Mouse (Mus musculus) ES-CJ7 (cell line): Measurements from ENCODE around the gene Ubxn6.

Source experiments
- DNase-seq: peaks from one replicate; pipeline ENCODE4 v3.0.0; 2011; ENCODE audit warnings: low read depth, low spot score

Gene Ubxn6

DNA sequence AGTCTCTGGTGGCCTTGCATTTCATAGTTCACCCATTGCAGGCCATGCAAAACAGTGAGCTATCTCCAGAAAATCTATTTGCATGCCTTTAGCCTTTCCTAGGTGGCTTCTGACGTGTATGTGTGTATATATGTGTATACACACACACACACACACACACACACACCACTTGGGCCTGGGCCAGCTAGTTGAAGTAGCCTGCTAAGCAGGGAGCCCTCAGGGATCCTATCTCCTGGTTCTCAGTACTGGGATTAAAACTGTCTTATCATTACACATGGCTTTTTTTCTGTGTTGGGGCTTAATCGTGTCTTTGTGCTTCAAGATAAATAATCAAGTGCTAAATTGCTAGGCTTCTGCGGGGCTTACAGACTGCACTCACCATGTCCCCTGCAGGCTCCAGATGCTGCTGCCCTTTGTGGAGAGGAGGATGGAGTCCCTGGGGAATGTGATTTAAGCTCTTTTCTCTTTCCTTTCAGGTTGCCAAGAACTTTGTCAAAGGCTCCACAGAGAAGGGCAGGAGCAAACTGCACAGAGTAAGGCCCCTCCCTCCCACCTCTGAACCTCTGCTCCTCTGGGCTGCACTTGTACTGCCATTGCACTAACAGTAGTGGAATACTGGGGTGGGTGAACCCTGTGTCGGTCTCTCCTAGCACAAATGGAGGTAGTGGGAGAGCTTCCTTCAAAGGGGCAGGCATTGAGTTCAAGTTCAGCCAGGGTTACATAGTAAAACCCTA, 18.7 kb downstream of the Ubxn6 start:
- DNase-seq: no peak

- DNase-seq: no peak
These were observed 19.9 kb downstream of the Ubxn6 start for GRCm38 (mm10) chr17:56054938-56055337.

GRCm38 (mm10) chr17:56051369-56051768, 23.5 kb downstream of the Ubxn6 start:
- no peak for DNase-seq

GRCm38 (mm10) chr17:56040857-56041163, 34.0 kb downstream of the Ubxn6 start:
- DNase-seq: peak; percentile 28

DNA sequence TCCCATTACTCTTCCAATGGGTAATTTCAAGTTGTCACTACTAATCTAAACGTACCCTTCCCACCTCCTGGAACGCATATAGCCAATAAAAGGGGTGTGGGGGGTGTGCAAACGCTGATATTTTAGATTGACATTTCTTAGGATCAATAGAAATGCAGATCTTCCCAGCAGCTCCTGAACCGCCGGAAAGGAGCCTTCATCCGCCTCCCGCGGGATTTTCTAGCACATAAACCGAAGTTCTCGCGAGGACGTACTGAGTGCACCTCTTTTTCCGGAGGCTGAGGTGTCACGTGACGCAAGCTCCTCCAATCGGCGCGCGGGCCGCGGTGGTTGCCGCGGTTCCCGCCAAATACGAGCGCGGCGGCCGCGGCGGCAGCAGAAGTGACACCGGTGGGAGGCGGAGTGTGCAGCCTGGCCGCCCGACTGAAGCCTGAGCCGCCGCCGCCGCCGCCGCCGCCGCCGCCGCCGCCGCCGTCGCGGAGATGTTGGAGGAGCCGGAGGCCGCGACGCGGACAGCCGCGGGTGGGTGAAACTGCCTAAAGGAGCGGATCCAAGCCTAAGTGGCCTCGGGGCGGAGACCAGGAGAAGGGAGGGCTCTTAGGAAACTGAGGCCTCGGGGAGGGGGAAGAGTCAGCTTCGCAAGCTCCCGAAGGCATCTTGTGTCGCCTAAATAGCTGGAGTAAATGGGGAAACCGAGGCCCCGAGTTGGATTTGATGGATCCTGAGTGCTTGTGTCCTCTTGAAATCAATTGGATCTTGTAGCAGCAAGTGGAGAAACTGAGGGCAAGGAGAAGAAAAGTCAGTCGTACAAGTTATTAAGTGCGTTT, 34.6 kb downstream of the Ubxn6 start, which contains the start of gene Chaf1a:
Gene Chaf1a (plus strand): TSS at position 410 of the 827 bp plus-strand sequence.
- DNase-seq: peak; percentile 99

- DNase-seq: no peak
These were observed 35.5 kb downstream of the Ubxn6 start for GRCm38 (mm10) chr17:56039345-56039744.

DNA sequence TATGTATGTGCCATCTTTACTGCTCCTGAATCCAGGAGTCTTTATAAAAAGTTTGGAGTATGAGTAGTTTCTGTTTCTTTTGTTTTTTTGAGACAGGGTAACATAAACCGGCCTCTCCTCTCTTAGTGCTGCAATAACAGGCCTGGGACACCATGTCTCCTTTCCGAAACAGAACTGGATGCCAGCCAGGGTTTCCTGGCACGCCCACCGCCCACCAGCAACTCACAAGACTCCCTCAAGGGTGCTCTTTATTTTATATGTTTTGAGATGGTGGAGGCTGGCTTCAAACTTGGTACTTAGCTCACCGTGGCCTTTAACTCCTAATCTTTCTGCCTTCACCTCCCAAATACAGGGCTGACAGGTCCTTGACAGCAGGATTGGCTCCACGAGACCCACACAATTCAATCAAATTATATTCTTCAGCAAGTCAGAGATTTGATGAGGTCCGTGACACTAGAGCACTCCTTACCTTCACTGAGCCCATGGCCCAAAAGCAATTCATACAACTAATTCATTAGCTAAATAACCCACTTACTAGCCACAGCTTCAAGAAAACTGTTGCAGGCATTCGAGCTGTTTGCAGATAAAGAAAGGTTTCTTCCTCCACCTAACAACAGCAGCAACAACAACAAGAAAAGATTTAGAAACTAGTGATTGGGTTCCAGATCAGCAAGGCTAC, 36.1 kb downstream of the Ubxn6 start:
- no peak for DNase-seq

- no peak for DNase-seq
These were observed 37.9 kb downstream of the Ubxn6 start for GRCm38 (mm10) chr17:56036901-56037287.

DNA sequence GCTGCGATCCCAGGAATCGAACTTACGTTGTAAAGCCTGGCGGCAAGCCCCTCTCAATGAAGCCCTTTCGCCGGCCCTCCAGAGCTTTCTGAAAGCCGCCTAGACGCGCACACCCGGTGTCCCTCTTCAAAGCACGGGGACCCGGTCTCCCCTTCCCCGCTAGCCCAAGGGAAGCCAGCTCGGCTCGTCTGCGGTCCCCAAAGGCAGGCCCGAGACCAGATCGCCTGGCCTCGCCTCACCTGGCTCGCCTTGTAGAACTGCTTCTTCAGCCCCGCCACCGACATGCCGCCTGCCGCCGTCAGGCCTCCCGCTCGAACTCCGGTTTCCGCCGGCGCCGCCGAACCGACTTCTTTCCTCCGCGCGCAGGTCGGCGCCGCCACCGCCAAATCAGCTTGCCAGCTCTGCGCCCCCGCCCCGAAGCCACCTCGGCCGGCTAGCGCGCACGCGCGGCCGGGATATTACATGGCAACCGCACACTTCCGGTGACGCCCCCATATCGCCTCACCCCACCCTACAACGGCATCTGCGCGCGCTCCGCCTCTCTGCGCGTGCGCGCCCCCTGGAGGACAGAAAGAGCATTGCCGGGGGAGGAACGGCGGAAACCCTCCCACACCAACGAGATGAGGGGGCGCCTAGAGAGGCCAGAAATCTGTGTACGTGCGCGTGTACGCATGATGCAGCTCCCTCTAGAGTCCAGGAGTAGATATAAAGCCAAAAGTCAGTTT, 38.5 kb downstream of the Ubxn6 start, which contains the start of gene Sh3gl1:
Gene Sh3gl1 (minus strand): TSS at position 460 of the 725 bp plus-strand sequence.
- peak; percentile 98 for DNase-seq

DNA sequence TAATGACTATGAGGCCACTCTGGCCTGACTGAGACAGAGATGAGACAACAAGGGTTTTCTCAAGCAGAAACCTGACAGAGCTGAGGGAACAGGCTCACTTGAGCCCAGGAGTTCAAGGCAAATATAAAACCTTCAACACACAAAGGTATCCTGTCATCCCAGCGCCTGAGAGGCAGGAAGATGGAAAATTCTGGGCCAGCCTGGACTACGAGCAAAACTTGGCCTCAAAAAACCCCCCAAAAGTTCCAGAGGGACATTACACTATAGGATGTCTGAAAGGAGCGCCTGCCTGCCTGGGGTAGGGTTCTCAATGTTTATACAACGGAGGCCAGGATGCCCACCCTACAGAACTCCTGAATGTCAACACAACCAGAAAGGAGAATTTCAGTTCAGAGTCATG, 39.6 kb downstream of the Ubxn6 start:
- no peak for DNase-seq

- no peak for DNase-seq
These were observed 40.1 kb downstream of the Ubxn6 start for GRCm38 (mm10) chr17:56034726-56035100.

- no peak for DNase-seq
These were observed 40.6 kb downstream of the Ubxn6 start for GRCm38 (mm10) chr17:56034040-56034725.

DNA sequence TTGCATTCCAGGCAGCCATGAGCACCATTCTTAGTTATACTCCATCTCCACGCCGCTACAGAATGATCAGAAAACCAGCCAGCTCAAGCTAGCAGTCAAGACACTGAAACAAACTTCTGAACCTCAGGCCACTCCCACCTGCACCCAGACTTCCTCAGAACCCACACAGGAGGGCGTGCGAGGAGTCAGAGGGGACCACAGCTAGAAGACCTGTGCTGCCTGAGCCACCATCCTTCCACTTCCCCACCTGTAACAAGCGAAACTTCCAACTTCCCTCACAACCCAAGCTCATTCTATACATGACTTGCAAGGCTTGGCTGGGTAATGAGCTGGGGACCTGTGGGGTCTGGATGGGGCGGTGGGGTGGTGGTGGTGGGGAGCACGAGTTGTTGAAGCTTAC, 42.0 kb downstream of the Ubxn6 start:
- no peak for DNase-seq

- no peak for DNase-seq
These were observed 42.6 kb downstream of the Ubxn6 start for GRCm38 (mm10) chr17:56032127-56032733.

- no peak for DNase-seq
These were observed 43.4 kb downstream of the Ubxn6 start for GRCm38 (mm10) chr17:56031431-56031830.

DNA sequence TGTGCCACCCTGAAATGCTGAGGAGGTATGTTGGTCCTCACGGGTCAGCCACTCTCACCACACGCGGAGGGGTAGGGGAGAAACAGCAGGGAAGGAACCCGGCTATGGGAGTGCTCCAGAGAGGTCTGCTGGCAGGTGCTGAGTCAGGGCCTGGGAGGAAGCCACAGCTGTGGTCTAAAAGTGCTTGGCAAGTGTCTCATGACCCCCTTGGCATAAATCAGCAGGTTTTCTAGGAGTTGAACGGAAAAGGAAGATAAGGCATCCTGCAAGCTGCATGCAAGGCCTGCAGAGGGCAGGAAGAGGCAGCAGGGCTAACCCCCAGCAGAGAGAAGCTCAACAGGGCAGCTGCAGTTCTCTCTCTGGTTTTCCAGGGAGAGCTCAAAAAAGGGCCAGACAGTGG, 43.9 kb downstream of the Ubxn6 start:
- no peak for DNase-seq

DNA sequence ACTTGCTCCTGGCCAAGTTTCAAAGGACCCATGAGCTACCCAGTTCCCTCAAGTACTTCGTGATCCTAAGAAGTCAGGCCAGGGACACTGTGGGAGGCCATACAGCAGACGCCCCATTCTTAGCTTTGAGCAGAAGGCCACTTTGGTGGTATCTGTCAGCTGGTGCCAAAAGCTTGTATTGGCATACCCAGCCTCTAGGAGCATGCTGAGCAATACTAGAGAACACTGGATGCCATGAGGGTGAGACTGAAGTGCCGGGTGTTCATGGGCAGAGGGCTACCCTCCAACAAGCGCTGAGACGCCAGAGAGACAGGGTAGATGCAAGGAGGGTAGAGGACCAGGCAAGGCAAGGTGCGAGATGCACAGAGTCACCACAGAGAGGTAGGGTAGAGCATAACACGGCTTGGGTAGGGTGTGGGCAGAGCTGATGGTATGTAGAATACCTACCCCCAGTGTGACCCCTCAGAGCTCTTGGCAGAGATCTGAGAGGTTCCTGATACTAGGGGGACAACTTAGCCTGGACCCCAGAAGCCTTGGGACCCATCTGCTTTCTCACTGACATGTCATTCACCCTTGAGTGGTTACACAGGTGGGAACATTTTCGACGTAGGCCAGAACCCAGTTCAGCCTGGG, 44.5 kb downstream of the Ubxn6 start:
- no peak for DNase-seq

DNA sequence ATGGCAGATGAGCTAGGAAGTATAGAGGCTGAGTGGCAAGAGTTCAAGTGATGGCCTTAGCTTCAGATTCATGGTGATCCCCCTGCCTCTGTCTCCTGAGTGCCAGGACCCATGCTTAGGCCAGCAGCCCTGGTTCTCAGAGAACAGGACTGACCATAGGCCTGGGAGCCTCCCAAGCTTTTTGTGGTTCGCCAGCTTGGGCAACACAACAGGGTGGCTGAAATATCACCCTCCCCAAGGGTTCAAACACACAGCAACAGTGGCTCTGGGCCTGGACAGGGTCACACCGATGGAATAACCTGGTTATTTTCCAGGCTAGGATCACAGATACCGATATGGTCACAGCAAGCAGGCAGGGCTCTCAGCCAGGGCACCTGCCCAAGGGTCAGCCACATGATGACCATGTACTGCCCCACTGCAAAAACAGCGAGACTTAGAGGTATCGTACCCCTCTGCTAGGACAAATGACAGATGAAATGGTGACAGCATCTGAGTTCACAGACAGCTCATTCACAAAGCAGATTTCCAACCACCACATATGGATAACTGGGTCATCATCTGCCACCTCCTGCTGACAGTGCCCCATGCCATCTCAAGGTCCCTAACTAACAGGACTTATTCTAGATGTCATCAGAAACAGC, 46.9 kb downstream of the Ubxn6 start:
- DNase-seq: no peak

- DNase-seq: no peak
These were observed 47.9 kb downstream of the Ubxn6 start for GRCm38 (mm10) chr17:56026881-56027280.

DNA sequence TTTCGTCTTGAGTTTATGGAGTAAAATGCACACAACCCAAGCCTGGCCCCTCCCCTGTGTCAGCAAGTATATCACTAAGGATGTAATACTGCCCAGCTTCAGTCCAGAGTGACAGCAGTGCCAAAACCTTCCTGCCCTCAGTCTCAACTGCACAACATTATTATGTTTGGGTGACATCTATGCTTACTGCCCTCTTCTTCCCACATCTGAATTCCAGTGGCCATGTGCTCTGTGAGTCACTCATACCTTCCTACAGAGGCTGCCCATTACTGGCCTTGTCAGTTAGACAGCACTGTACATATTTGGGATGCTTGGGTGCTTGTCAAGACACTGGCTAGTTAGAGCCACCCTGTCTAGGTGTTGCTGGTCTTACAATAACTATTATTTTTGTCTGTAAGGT, 48.5 kb downstream of the Ubxn6 start:
- no peak for DNase-seq
